Mouse (Mus musculus) C2C12 (cell line): ENCODE data around the gene Atp1a1.

Experiments used
- CEBPB ChIP-seq: IDR thresholded peaks from one replicate; pipeline ENCODE4 v1.6.1; 2011; ENCODE audit warnings: low read depth, mild to moderate bottlenecking, control low read depth, moderate library complexity
- CTCF ChIP-seq: IDR thresholded peaks from one replicate; pipeline ENCODE4 v1.5.1; 2011; ENCODE audit not compliant: control insufficient read depth, insufficient read depth, insufficient read length
- FOSL1 ChIP-seq: IDR thresholded peaks from one replicate; pipeline ENCODE4 v1.8.0; 2011; ENCODE audit warnings: mild to moderate bottlenecking, low read length; ENCODE audit not compliant: poor library complexity, insufficient read depth, severe bottlenecking
- MAX ChIP-seq: IDR thresholded peaks from one replicate; pipeline ENCODE4 v1.6.1; 2011; ENCODE audit warnings: mild to moderate bottlenecking, control low read depth
- MYOD1 ChIP-seq: IDR thresholded peaks from one replicate; pipeline ENCODE4 v1.6.1; 2011; ENCODE audit warnings: low read depth; ENCODE audit not compliant: control insufficient read depth, insufficient read length
- MYOG ChIP-seq: IDR thresholded peaks from one replicate; pipeline ENCODE4 v1.6.1; 2011; ENCODE audit not compliant: control insufficient read depth, insufficient read length; ENCODE audit errors: extremely low read depth
- USF1 ChIP-seq: IDR thresholded peaks from one replicate; pipeline ENCODE4 v1.6.1; 2011; ENCODE audit warnings: low read depth, mild to moderate bottlenecking, control low read depth, moderate library complexity

GRCm38 (mm10) chr3:101601687-101602086 lies 2.8 kb downstream of the Atp1a1 start:
- TF ChIP-seq CTCF (no peak), MYOG (no peak), CEBPB (no peak), MAX (no peak), USF1 (no peak), MYOD1 (no peak), FOSL1 (no peak)
